Mouse (Mus musculus) heart, postnatal 0 days (tissue): ENCODE results near the gene Dlk2. TPM values are rescaled to one million over a fixed set of nuclear protein-coding genes. Genes with fewer than 3 reads are reported as not detected.
A peak's percentile ranks its signal among the peaks of the same experiment; 100 is the strongest.

Experiments
- ATAC-seq: fragments of 200-750 bp; cut with Nextera tagmentation; 2 replicates; pipeline ENCODE4 v1.8.0; 2017; ENCODE audit warnings: low read depth, moderate number of reproducible peaks, moderate library complexity; ENCODE audit not compliant: insufficient read depth
- DNase-seq: peaks from one replicate; pipeline ENCODE4 v3.0.0-alpha.2; 2016; ENCODE audit warnings: low spot score
- H3K27ac ChIP-seq: fragments of 300-500 bp; sonication (generic); 2 replicates; pipeline ENCODE4 v1.5.1; 2014; ENCODE audit warnings: low read depth, mild to moderate bottlenecking
- H3K27me3 ChIP-seq: fragments of 300-500 bp; sonication (generic); 2 replicates; pipeline ENCODE4 v1.6.1; 2014; ENCODE audit warnings: low read length, mixed read lengths; ENCODE audit not compliant: control insufficient read depth, insufficient read depth
- H3K36me3 ChIP-seq: fragments of 300-500 bp; sonication (generic); replicated peaks from 2 replicates; pipeline ENCODE4 v1.6.1; 2014; ENCODE audit warnings: low read length, mixed read lengths; ENCODE audit not compliant: control insufficient read depth, insufficient read depth
- H3K4me1 ChIP-seq: fragments of 300-500 bp; sonication (generic); 2 replicates; pipeline ENCODE4 v1.6.1; 2014; ENCODE audit warnings: antibody characterized with exemption; ENCODE audit not compliant: control insufficient read depth, insufficient read depth
- H3K4me2 ChIP-seq: fragments of 300-500 bp; sonication (generic); 2 replicates; pipeline ENCODE4 v1.6.1; 2014; ENCODE audit warnings: low read depth, mild to moderate bottlenecking, low read length, moderate library complexity
- H3K4me3 ChIP-seq: fragments of 300-500 bp; sonication (generic); 2 replicates; pipeline ENCODE4 v1.5.1; 2014; ENCODE audit warnings: low read depth, low read length
- H3K9ac ChIP-seq: fragments of 300-500 bp; sonication (generic); replicated peaks from 2 replicates; pipeline ENCODE4 v1.6.1; 2014; ENCODE audit warnings: low read depth, low read length, mixed read lengths
- H3K9me3 ChIP-seq: fragments of 300-500 bp; sonication (generic); replicated peaks from 2 replicates; pipeline ENCODE4 v1.6.1; 2016; ENCODE audit warnings: low read length; ENCODE audit not compliant: control insufficient read depth
- CTCF ChIP-seq: IDR thresholded peaks from 2 replicates; pipeline ENCODE4 v1.5.1; 2016; ENCODE audit warnings: antibody characterized with exemption, control low read depth, low read depth
- EP300 ChIP-seq: IDR thresholded peaks from 2 replicates; pipeline ENCODE4 v1.6.1; 2016; ENCODE audit warnings: antibody characterized with exemption, low read depth
- WGBS: fragments of 180-500 bp; shearing (Covaris S2); extraction: QIAGEN DNeasy Blood & Tissue Kit; methylation state at CpG from one replicate; pipeline ENCODE4 v1.1.7; 2014; 5-methylcytosine and 5-hydroxymethylcytosine counted together
- polyA plus RNA-seq: library from polyadenylated mRNA; unstranded; fragments of >200 nt; fragmentation: Nextera tagmentation; extraction: Ambion mirVana; gene quantifications from 2 replicates; pipeline ENCODE4 v1.2.1, GENCODE M21; 2015
- total RNA-seq: library from RNA; depleted of rRNA; stranded (reverse); fragments of >200 nt; gene quantifications from 2 replicates; pipeline ENCODE4 v1.2.3, GENCODE M21; 2014; ENCODE audit warnings: low replicate concordance

Dlk2 gene
- total and polyA plus RNA-seq, 2 experiments from 2014 or later = 0.16 TPM; not detected in 1

- H3K9ac ChIP-seq = no peak overlapping the region
Observed at GRCm38 (mm10) chr17:46262201-46262694, 35.0 kb upstream of the Dlk2 start.

GRCm38 (mm10) chr17:46265502-46265901 is 31.7 kb upstream of the Dlk2 start:
- H3K36me3 ChIP-seq = peaks cover 55% of the 10 kb centered on the region
- DNase-seq (no peak), ATAC-seq (no peak)
- H3K4me2 ChIP-seq = no peak overlapping the region
- TF ChIP-seq EP300 (no peak), CTCF (no peak)
- no peaks in the 10 kb centered on the region for H3K9me3 ChIP-seq
- 0 out of 2 replicates have a peak, but pooled peaks cover 4% of the 10 kb centered on the region for H3K4me1 ChIP-seq
- H3K27ac ChIP-seq = no peak overlapping the region
- no peak overlapping the region for H3K9ac ChIP-seq
- WGBS = 87% methylated on average over 12 of the region's 12 CpGs
- no peak overlapping the region for H3K4me3 ChIP-seq
- no peaks in the 10 kb centered on the region for H3K27me3 ChIP-seq

More at GRCm38 (mm10) chr17:46262201-46262694, 35.0 kb upstream of the Dlk2 start:
- no peak overlapping the region for H3K4me3 ChIP-seq
- no peak overlapping the region for H3K27ac ChIP-seq
- no peak overlapping the region for H3K4me2 ChIP-seq
- no peaks in the 10 kb centered on the region for H3K27me3 ChIP-seq
- H3K36me3 ChIP-seq = peaks cover 84% of the 10 kb centered on the region
- 63% methylated on average over 5 of the region's 5 CpGs for WGBS
- no peak for TF ChIP-seq CTCF
- no peak for TF ChIP-seq EP300
- no peaks in the 10 kb centered on the region for H3K4me1 ChIP-seq
- DNase-seq (no peak), ATAC-seq (no peak)
- H3K9me3 ChIP-seq = no peaks in the 10 kb centered on the region

- H3K27me3 ChIP-seq = no peaks in the 10 kb centered on the region
- H3K27ac ChIP-seq = 0 out of 2 replicates have a peak overlapping the region, but pooled peaks have one; percentile 8
- H3K4me2 ChIP-seq = no peak overlapping the region
- DNase-seq (peak; percentile 73), ATAC-seq (peak; percentile 68)
- H3K9me3 ChIP-seq = no peaks in the 10 kb centered on the region
- WGBS = 16% methylated on average over 14 of the region's 14 CpGs
- H3K4me3 ChIP-seq = no peak overlapping the region
- 0 out of 2 replicates have a peak, but pooled peaks cover 4% of the 10 kb centered on the region for H3K4me1 ChIP-seq
- no peak overlapping the region; the same call in 1 of the 2 replicates for H3K9ac ChIP-seq
- peaks cover 55% of the 10 kb centered on the region for H3K36me3 ChIP-seq
- no peak for TF ChIP-seq EP300
- peak; percentile 84 for TF ChIP-seq CTCF
Observed at GRCm38 (mm10) chr17:46265918-46266618, 31.2 kb upstream of the Dlk2 start.

DNA sequence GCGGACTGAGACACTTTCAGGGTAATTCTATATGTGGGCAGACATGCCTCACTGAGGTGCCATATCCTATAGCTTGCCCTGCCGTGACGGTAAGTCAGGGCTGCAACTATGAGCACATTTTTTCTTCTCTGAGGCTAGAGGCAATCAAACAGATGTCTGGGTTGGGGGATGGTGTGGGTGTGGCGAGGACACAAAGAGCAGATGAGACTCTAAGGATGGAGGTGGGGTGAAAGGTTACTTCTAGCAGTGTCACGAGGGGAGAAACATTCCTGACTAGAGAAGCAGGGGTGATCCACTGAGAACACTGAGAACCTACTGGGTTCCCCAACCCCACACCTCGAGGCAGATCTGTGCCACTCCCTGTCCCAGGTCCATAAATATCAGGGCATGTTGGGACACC is 30.2 kb upstream of the Dlk2 start:
- no peak for ATAC-seq
- H3K36me3 ChIP-seq = peaks cover 55% of the 10 kb centered on the region
- H3K4me1 ChIP-seq = 0 out of 2 replicates have a peak, but pooled peaks cover 4% of the 10 kb centered on the region

GRCm38 (mm10) chr17:46267511-46267910 is 29.7 kb upstream of the Dlk2 start:
- Histone ChIP-seq H3K4me1 (0 out of 2 replicates have a peak, but pooled peaks cover 4% of the 10 kb centered on the region), H3K9ac (no peak overlapping the region), H3K4me2 (no peak overlapping the region), H3K9me3 (no peaks in the 10 kb centered on the region), H3K27me3 (no peaks in the 10 kb centered on the region), H3K4me3 (no peak overlapping the region), H3K27ac (no peak overlapping the region), H3K36me3 (peaks cover 50% of the 10 kb centered on the region)
- no peak for ATAC-seq
- no peak for DNase-seq
- 76% methylated on average over 7 of the region's 7 CpGs for WGBS
- no peak for TF ChIP-seq EP300
- no peak for TF ChIP-seq CTCF

More for the DNA sequence above, 30.2 kb upstream of the Dlk2 start:
- Histone ChIP-seq H3K4me3 (no peak overlapping the region), H3K27ac (0 out of 2 replicates have a peak overlapping the region, but pooled peaks have one; percentile 8), H3K9me3 (no peaks in the 10 kb centered on the region), H3K9ac (no peak overlapping the region), H3K27me3 (no peaks in the 10 kb centered on the region), H3K4me2 (no peak overlapping the region)
- TF ChIP-seq CTCF = no peak
- no peak for TF ChIP-seq EP300
- WGBS = 77% methylated on average over 6 of the region's 6 CpGs
- DNase-seq = no peak
